Mouse (Mus musculus) forebrain, postnatal 0 days (tissue): ENCODE results near the gene Cep164. TPM values are rescaled to one million over a fixed set of nuclear protein-coding genes. Genes with fewer than 3 reads are reported as not detected.

Experiments
- ATAC-seq: fragments of 200-750 bp; cut with Nextera tagmentation; 2 replicates; pipeline ENCODE4 v1.8.0; 2017; ENCODE audit warnings: mild to moderate bottlenecking, moderate library complexity
- DNase-seq: peaks from one replicate; pipeline ENCODE4 v3.0.0-alpha.2; 2015
- H3K27ac ChIP-seq: fragments of 300-500 bp; sonication (generic); 2 replicates; pipeline ENCODE4 v1.5.1; 2014; ENCODE audit warnings: low read depth, mild to moderate bottlenecking, antibody characterized with exemption, low read length, moderate library complexity, mixed read lengths
- H3K27me3 ChIP-seq: fragments of 300-500 bp; sonication (generic); 2 replicates; pipeline ENCODE4 v1.6.1; 2014; ENCODE audit warnings: mild to moderate bottlenecking, low read length, mixed read lengths; ENCODE audit not compliant: insufficient read depth
- H3K36me3 ChIP-seq: fragments of 300-500 bp; sonication (generic); 2 replicates; pipeline ENCODE4 v1.6.1; 2014; ENCODE audit warnings: mild to moderate bottlenecking, moderate library complexity; ENCODE audit not compliant: insufficient read depth
- H3K4me1 ChIP-seq: fragments of 300-500 bp; sonication (generic); 2 replicates; pipeline ENCODE4 v1.6.1; 2014; ENCODE audit warnings: antibody characterized with exemption; ENCODE audit not compliant: insufficient read depth
- H3K4me2 ChIP-seq: fragments of 300-500 bp; sonication (generic); 2 replicates; pipeline ENCODE4 v1.6.1; 2014; ENCODE audit warnings: low read depth, mild to moderate bottlenecking, moderate library complexity
- H3K4me3 ChIP-seq: fragments of 300-500 bp; sonication (generic); 2 replicates; pipeline ENCODE4 v1.5.1; 2014; ENCODE audit warnings: low read depth, low read length, mixed read lengths
- H3K9ac ChIP-seq: fragments of 300-500 bp; sonication (generic); 2 replicates; pipeline ENCODE4 v1.6.1; 2014; ENCODE audit warnings: mild to moderate bottlenecking
- H3K9me3 ChIP-seq: fragments of 300-500 bp; sonication (generic); 2 replicates; pipeline ENCODE4 v1.6.1; 2016; ENCODE audit warnings: low read length
- CTCF ChIP-seq: sonication (generic); IDR thresholded peaks from 2 replicates; pipeline ENCODE4 v1.5.1; 2016; ENCODE audit warnings: antibody characterized with exemption, control low read depth, low read depth
- WGBS: fragments of 180-500 bp; shearing (Covaris S2); extraction: QIAGEN DNeasy Blood & Tissue Kit; methylation state at CpG from one replicate; pipeline ENCODE4 v1.1.7; 2014; 5-methylcytosine and 5-hydroxymethylcytosine counted together
- polyA plus RNA-seq: library from polyadenylated mRNA; unstranded; fragments of >200 nt; fragmentation: Nextera tagmentation; extraction: Ambion mirVana; gene quantifications from 2 replicates; pipeline ENCODE4 v1.2.1, GENCODE M21; 2015
- total RNA-seq: library from RNA; depleted of rRNA; stranded (reverse); fragments of >200 nt; gene quantifications from 2 replicates; pipeline ENCODE4 v1.2.3, GENCODE M21; 2014; rRNA removed

The Cep164 gene
- total and polyA plus RNA-seq, 2 experiments from 2014 or later: 10.4 to 22.0 TPM

DNA sequence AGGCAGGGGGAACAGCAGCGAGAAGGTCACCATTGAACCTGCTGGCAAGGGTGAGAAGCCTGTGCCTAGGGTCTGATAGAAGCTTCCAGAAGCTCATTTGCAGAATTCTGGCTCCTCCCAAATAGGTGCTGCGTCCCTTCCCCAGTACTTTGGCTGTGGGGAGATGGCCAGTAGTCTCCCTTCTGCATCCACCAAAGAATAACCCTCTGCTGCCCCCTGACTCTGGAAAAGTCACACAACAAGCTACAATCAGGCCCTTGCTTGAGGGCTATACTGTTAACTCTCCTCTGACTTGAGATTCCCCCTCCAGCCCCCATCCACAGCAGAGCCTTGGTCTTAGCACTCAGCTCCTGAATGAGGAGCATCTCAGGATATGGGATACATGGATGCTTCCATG, 87.9 kb downstream of the Cep164 start:
- DNase-seq: peak; percentile 46
- no peak overlapping the region for H3K4me3 ChIP-seq
- no peak overlapping the region for H3K9ac ChIP-seq
- peaks cover 7% of the 10 kb centered on the region; the same call in 1 of the 2 replicates for H3K4me1 ChIP-seq
- no peak overlapping the region for H3K4me2 ChIP-seq
- H3K36me3 ChIP-seq: peaks cover 34% of the 10 kb centered on the region
- H3K27me3 ChIP-seq: no peaks in the 10 kb centered on the region
- no peak overlapping the region for H3K27ac ChIP-seq
- TF ChIP-seq CTCF: peak; percentile 64
- no peaks in the 10 kb centered on the region for H3K9me3 ChIP-seq
- peak; percentile 53 for ATAC-seq
- WGBS: 55% methylated on average over 2 of the region's 2 CpGs

DNA sequence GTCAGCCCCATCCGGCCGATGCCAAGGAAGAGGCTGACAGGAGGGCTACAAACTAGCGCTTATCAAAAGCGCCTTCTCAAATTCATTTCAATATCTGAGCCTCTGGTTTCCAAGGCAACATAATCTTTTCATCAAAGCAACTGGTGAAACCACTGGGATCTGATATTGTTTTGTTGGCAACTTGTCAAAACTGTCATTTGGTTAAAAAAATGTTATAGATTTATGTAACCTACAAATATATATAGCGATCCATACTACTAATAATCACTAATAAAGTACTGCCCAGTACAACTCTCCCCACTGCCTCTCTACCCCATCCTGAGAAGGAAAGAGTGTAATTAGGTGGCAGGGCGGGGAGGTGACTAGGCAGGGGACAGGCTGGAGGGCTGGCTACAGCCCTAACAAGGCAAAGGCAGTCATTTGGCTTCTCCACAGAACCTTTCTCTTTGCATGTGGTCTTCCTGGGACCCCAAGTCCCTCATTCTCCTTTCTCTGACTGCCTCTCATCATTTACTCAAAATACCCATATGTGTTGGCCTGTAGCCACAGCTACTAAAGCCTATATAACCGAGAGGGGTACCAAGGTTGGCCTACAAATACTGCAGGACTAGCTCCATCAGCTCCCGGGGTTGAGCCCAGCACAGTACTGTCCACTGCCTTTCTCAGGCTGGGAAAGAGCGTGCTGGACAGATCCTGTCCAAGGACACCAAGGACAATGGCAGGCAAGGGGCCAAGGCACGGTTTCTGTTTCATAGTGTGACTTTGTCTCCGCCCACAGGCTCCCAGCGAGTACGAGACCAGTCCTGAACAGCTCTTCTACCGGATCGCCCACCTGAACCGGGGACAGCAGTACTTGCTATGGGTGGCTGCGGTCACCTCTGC, 88.5 kb downstream of the Cep164 start:
- H3K4me2 ChIP-seq: no peak overlapping the region
- no peaks in the 10 kb centered on the region for H3K9me3 ChIP-seq
- H3K36me3 ChIP-seq: peaks cover 31% of the 10 kb centered on the region
- DNase-seq (peak; percentile 27), ATAC-seq (peak; percentile 34)
- peaks cover 7% of the 10 kb centered on the region; the same call in 1 of the 2 replicates for H3K4me1 ChIP-seq
- no peak for TF ChIP-seq CTCF
- 44% methylated on average over 17 of the region's 17 CpGs for WGBS
- no peak overlapping the region for H3K4me3 ChIP-seq
- no peak overlapping the region for H3K9ac ChIP-seq
- peak overlapping the region; percentile 46 for H3K27ac ChIP-seq
- H3K27me3 ChIP-seq: no peaks in the 10 kb centered on the region

DNA sequence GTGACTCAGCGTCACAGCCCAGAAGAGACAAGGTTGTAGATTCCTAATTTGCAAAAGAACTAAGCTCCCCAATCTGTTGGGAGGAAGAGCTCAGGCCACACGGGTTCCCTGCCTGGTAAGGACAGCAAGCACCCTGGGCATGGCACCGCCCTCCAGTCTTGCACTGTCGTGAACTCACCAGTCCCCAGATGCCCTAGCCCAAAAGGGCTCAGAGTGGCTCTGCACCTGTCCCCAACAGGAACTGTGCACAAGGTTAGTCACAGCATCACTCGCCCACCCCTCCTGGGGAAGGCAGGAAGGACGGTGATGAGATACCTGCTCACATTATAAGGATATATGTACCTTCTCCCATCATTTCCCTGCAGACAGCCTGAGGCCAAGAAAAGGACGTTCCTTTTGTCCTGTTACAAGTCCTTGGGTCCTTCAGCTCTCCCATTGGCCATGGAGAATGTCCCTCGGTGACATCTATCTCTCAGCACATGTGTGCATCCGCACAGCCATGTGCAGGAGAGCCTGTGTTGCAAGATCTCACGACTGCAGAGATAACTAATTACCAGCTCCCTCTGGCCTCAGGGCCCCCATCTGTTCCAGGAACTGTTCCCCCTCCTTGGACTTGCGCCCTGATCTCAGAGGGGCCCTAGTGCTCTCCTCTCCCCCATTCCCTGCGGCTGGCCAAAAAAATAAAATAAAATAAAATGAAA, 89.3 kb downstream of the Cep164 start:
- Histone ChIP-seq H3K9ac (no peak overlapping the region), H3K36me3 (peaks cover 31% of the 10 kb centered on the region), H3K27ac (peak overlapping the region; percentile 46), H3K4me2 (no peak overlapping the region; the same call in 1 of the 2 replicates), H3K4me3 (no peak overlapping the region), H3K4me1 (peaks cover 7% of the 10 kb centered on the region; the same call in 1 of the 2 replicates), H3K27me3 (no peaks in the 10 kb centered on the region), H3K9me3 (no peaks in the 10 kb centered on the region)
- no peak for TF ChIP-seq CTCF
- WGBS: 50% methylated on average over 12 of the region's 12 CpGs
- peak; percentile 47 for DNase-seq
- ATAC-seq: peak; percentile 63

DNA sequence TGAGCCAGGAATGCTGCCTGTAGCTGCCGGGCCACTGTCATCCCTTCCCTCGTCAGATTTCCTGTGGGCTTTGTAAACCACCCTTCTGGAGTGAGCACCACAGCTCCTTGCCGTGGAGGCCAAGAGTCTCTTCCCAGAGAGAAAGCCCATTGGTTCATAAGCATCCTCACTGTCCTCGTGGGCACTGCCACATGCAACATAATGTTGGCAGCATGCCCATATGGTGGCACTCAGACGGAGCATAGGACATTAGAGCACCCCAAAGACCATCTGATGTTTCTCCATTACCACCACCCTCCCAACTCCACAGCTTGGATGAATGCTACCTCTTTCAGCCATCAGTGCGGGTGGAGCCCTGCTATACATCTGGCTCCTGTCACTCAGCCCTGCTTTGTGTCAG, 95.2 kb downstream of the Cep164 start:
- H3K27me3 ChIP-seq: no peaks in the 10 kb centered on the region
- H3K4me2 ChIP-seq: no peak overlapping the region
- H3K4me3 ChIP-seq: no peak overlapping the region
- DNase-seq (no peak), ATAC-seq (no peak)
- no peak overlapping the region for H3K27ac ChIP-seq
- peaks cover 28% of the 10 kb centered on the region for H3K36me3 ChIP-seq
- no peaks in the 10 kb centered on the region for H3K9me3 ChIP-seq
- no peak for TF ChIP-seq CTCF
- H3K4me1 ChIP-seq: no peaks in the 10 kb centered on the region
- no peak overlapping the region for H3K9ac ChIP-seq
- 48% methylated on average over 6 of the region's 6 CpGs for WGBS

DNA sequence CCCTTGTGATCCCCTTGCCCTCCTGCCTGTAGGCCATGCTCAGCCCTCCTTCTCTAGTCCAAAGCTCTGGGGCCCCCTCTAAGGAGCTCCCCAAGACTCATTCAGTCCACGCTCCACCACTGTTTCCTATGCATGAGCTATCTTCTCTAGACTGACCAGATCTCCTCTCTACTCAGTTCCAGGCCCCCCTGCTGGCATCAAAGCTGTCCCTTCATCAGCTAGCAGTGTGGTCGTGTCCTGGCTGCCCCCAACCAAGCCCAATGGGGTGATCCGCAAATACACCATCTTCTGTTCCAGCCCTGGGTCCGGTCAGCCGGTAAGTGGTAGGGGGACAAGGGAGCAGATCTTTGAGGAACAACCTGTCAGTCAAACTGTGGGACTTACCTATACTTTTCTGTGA, 96.6 kb downstream of the Cep164 start:
- ATAC-seq: no peak
- 84% methylated on average over 5 of the region's 5 CpGs for WGBS

DNA sequence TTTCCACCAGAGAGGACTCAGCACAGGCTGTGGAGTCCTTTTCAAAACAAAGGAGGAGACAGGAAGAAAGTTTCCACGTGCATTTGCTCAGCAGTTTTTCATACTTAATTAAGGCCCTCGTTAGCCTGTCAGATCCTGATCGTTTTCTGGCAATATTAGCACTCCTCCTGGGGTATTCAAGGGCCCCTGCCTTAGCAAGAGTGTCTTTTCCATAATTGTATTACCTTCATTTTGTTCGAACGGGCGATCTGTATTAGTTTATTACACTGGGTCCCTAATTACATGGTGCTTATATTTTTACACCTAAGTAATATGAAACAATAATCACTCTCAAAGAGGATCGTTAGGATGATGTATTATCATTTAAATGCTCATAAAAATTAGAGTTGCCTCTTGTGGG, 108.5 kb downstream of the Cep164 start:
- no peak overlapping the region for H3K9ac ChIP-seq
- no peak overlapping the region for H3K4me3 ChIP-seq
- ATAC-seq (no peak), DNase-seq (no peak)
- H3K4me1 ChIP-seq: no peaks in the 10 kb centered on the region
- H3K36me3 ChIP-seq: peaks cover 54% of the 10 kb centered on the region
- H3K27ac ChIP-seq: no peak overlapping the region
- no peak for TF ChIP-seq CTCF
- no peaks in the 10 kb centered on the region for H3K9me3 ChIP-seq
- no peaks in the 10 kb centered on the region for H3K27me3 ChIP-seq
- WGBS: 27% methylated on average over 7 of the region's 7 CpGs
- H3K4me2 ChIP-seq: no peak overlapping the region

More for the DNA sequence above, 96.6 kb downstream of the Cep164 start:
- no peak overlapping the region for H3K9ac ChIP-seq
- no peak overlapping the region for H3K27ac ChIP-seq
- no peaks in the 10 kb centered on the region for H3K27me3 ChIP-seq
- no peaks in the 10 kb centered on the region for H3K4me1 ChIP-seq
- TF ChIP-seq CTCF: no peak
- no peak for DNase-seq
- no peak overlapping the region for H3K4me3 ChIP-seq
- H3K36me3 ChIP-seq: peaks cover 28% of the 10 kb centered on the region
- H3K4me2 ChIP-seq: no peak overlapping the region
- no peaks in the 10 kb centered on the region for H3K9me3 ChIP-seq

Other genes with a start within 250 kb of the Cep164 start
- 40.9 and 48.5 TPM in 2 replicates for gene Bace1, start 9.9 kb upstream of the Cep164 start, total RNA-seq
- 25.1 and 39.1 TPM in 2 replicates for gene Bace1, start 9.9 kb upstream of the Cep164 start, polyA plus RNA-seq
- 32.5 and 33.8 TPM in 2 replicates for gene Pcsk7, start 77.8 kb upstream of the Cep164 start, total RNA-seq
- 13.7 and 16.1 TPM in 2 replicates for gene Pcsk7, start 77.8 kb upstream of the Cep164 start, polyA plus RNA-seq
- 52.2 and 62.9 TPM in 2 replicates for gene Rnf214, start 78.2 kb upstream of the Cep164 start, total RNA-seq
- gene Rnf214, start 78.2 kb upstream of the Cep164 start, polyA plus RNA-seq: 53.8 and 73.5 TPM in 2 replicates
- 5.6 and 7.7 TPM in 2 replicates for gene Tagln, start 107.4 kb upstream of the Cep164 start, total RNA-seq
- gene Tagln, start 107.4 kb upstream of the Cep164 start, polyA plus RNA-seq: 3.5 and 3.7 TPM in 2 replicates
- 65.6 and 77.5 TPM in 2 replicates for gene Sidt2, start 126.6 kb upstream of the Cep164 start, total RNA-seq
- gene Sidt2, start 126.6 kb upstream of the Cep164 start, polyA plus RNA-seq: 33.5 and 46.5 TPM in 2 replicates
- 318 and 354 TPM in 2 replicates for gene Pafah1b2, start 184.0 kb upstream of the Cep164 start, total RNA-seq
- 222 and 258 TPM in 2 replicates for gene Pafah1b2, start 184.0 kb upstream of the Cep164 start, polyA plus RNA-seq
- gene Sik3, start 184.1 kb upstream of the Cep164 start, total RNA-seq: 24.2 and 27.9 TPM in 2 replicates
- 8.4 and 9.3 TPM in 2 replicates for gene Sik3, start 184.1 kb upstream of the Cep164 start, polyA plus RNA-seq